Mouse (Mus musculus) spleen, postnatal 10 days (tissue): ENCODE measurements around the gene Ech1.

ENCODE experiments used
- DNase-seq, 2 experiments: peaks; one replicate each; pipeline ENCODE4 v3.0.0; 2021 to 2022; ENCODE audit warnings: low spot score in 2 of 2

Gene Ech1

GRCm38 (mm10) chr7:28859953-28860352 lies 34.9 kb downstream of the Ech1 start:
- DNase-seq, result no peak

- peak in 1 of 2 experiments; percentile 38 for DNase-seq
Observed at GRCm38 (mm10) chr7:28860898-28861297, 35.9 kb downstream of the Ech1 start.

- DNase-seq, result no peak
Observed at GRCm38 (mm10) chr7:28862817-28863499, 37.9 kb downstream of the Ech1 start.

GRCm38 (mm10) chr7:28863540-28863939 lies 38.5 kb downstream of the Ech1 start, which contains the start of gene Lgals7:
Gene Lgals7, plus strand, starts transcription at chr7:28863853.
- no peak for DNase-seq

- no peak for DNase-seq
Observed at GRCm38 (mm10) chr7:28864288-28864750, 39.3 kb downstream of the Ech1 start.

GRCm38 (mm10) chr7:28865481-28866300 lies 40.7 kb downstream of the Ech1 start:
- peak; percentile 68 to 90 for DNase-seq

- DNase-seq, result no peak
Observed at GRCm38 (mm10) chr7:28866769-28867507, 41.9 kb downstream of the Ech1 start.

- peak; percentile 70 to 84 for DNase-seq
Observed at GRCm38 (mm10) chr7:28867508-28868340, 42.7 kb downstream of the Ech1 start.

- peak in 1 of 2 experiments; percentile 26 for DNase-seq
Observed at GRCm38 (mm10) chr7:28870901-28871664, 46.1 kb downstream of the Ech1 start.

GRCm38 (mm10) chr7:28874565-28874964 lies 49.5 kb downstream of the Ech1 start:
- DNase-seq, result no peak

GRCm38 (mm10) chr7:28876099-28876498 lies 51.1 kb downstream of the Ech1 start:
- DNase-seq, result no peak

- no peak for DNase-seq
Observed at GRCm38 (mm10) chr7:28877155-28877554, 52.1 kb downstream of the Ech1 start.

- DNase-seq, result no peak
Observed at GRCm38 (mm10) chr7:28877856-28878255, 52.8 kb downstream of the Ech1 start.

GRCm38 (mm10) chr7:28879606-28880005 lies 54.6 kb downstream of the Ech1 start:
- DNase-seq, result no peak

- DNase-seq, result no peak
Observed at GRCm38 (mm10) chr7:28880554-28880953, 55.5 kb downstream of the Ech1 start.

- DNase-seq, result no peak
Observed at GRCm38 (mm10) chr7:28881199-28881598, 56.2 kb downstream of the Ech1 start, which contains the start of gene Capn12. Gene Capn12, plus strand, starts transcription at chr7:28881422.
